Mouse (Mus musculus) gastrocnemius, postnatal 14 days (tissue): ENCODE results near the gene Cacnb4. TPM values are rescaled to one million over a fixed set of nuclear protein-coding genes. Genes with fewer than 3 reads are reported as not detected.

Experiments used
- DNase-seq: peaks from one replicate; pipeline ENCODE4 v3.0.0; 2021; ENCODE audit warnings: mixed read lengths
- intact Hi-C: fragments of 180-260 bp; cut with DNase I; formaldehyde crosslinking; loops from one replicate; pipeline ENCODE4 v1.15.1; 2025; ENCODE audit warnings: low total_unique reads
- total RNA-seq, 2 experiments: library from RNA; stranded (reverse); gene quantifications; 2 replicates each; pipeline ENCODE4 v1.2.3; 2021

Cacnb4 gene
- total RNA-seq, 2 experiments from 2014 or later: 0.23 to 0.29 TPM

GRCm38 (mm10) chr2:52656722-52657121 lies 19.9 kb downstream of the Cacnb4 start:
- intact Hi-C loops: no loop called here
- no peak for DNase-seq

- DNase-seq: no peak
- intact Hi-C loops: no loop called here
These were observed 22.1 kb downstream of the Cacnb4 start for GRCm38 (mm10) chr2:52654541-52654940.

GRCm38 (mm10) chr2:52651547-52651946 lies 25.1 kb downstream of the Cacnb4 start:
- DNase-seq: no peak
- intact Hi-C loops: no loop called here

GRCm38 (mm10) chr2:52647255-52647998 lies 29.2 kb downstream of the Cacnb4 start:
- DNase-seq: no peak
- intact Hi-C loops: no loop called here

GRCm38 (mm10) chr2:52643657-52644056 lies 33.0 kb downstream of the Cacnb4 start:
- intact Hi-C loops: no loop called here
- no peak for DNase-seq

GRCm38 (mm10) chr2:52639530-52639875 lies 37.1 kb downstream of the Cacnb4 start:
- intact Hi-C loops: no loop called here
- DNase-seq: no peak

- intact Hi-C loops: no loop called here
- DNase-seq: no peak
These were observed 37.6 kb downstream of the Cacnb4 start for GRCm38 (mm10) chr2:52638857-52639529.

- DNase-seq: no peak
- intact Hi-C loops: no loop called here
These were observed 38.4 kb downstream of the Cacnb4 start for GRCm38 (mm10) chr2:52638226-52638625.

GRCm38 (mm10) chr2:52636051-52636450 lies 40.6 kb downstream of the Cacnb4 start:
- intact Hi-C loops: no loop called here
- DNase-seq: no peak

GRCm38 (mm10) chr2:52635358-52635757 lies 41.3 kb downstream of the Cacnb4 start:
- intact Hi-C loops: no loop called here
- DNase-seq: no peak

GRCm38 (mm10) chr2:52632880-52633279 lies 43.8 kb downstream of the Cacnb4 start:
- peak; percentile 68 for DNase-seq
- intact Hi-C loops: no loop called here

- intact Hi-C loops: no loop called here
- peak; percentile 33 for DNase-seq
These were observed 48.4 kb downstream of the Cacnb4 start for GRCm38 (mm10) chr2:52628186-52628585.

- no peak for DNase-seq
- intact Hi-C loops: no loop called here
These were observed 50.4 kb downstream of the Cacnb4 start for GRCm38 (mm10) chr2:52626266-52626665.

- intact Hi-C loops: no loop called here
- DNase-seq: no peak
These were observed 50.9 kb downstream of the Cacnb4 start for GRCm38 (mm10) chr2:52625731-52626130.

GRCm38 (mm10) chr2:52623921-52624404 lies 52.7 kb downstream of the Cacnb4 start:
- no peak for DNase-seq
- intact Hi-C loops: no loop called here

- peak; percentile 62 for DNase-seq
- intact Hi-C loops: no loop called here
These were observed 53.2 kb downstream of the Cacnb4 start for GRCm38 (mm10) chr2:52623461-52623860.

GRCm38 (mm10) chr2:52622616-52623015 lies 54.0 kb downstream of the Cacnb4 start:
- no peak for DNase-seq
- intact Hi-C loops: no loop called here

- intact Hi-C loops: no loop called here
- no peak for DNase-seq
These were observed 57.1 kb downstream of the Cacnb4 start for GRCm38 (mm10) chr2:52619406-52619974.

- no peak for DNase-seq
- intact Hi-C loops: no loop called here
These were observed 57.8 kb downstream of the Cacnb4 start for GRCm38 (mm10) chr2:52618804-52619203.

- peak; percentile 54 for DNase-seq
- intact Hi-C loops: no loop called here
These were observed 61.2 kb downstream of the Cacnb4 start for GRCm38 (mm10) chr2:52615429-52615828.

GRCm38 (mm10) chr2:52613888-52614287 lies 62.7 kb downstream of the Cacnb4 start:
- intact Hi-C loops: no loop called here
- no peak for DNase-seq
